Mouse (Mus musculus) erythroblast, embryonic 14.5 days (primary cell): ENCODE results near the gene 1700014D04Rik.

Experiments used
- GATA1 ChIP-seq: IDR thresholded peaks from 2 replicates; pipeline ENCODE4 v1.6.1; 2012; ENCODE audit warnings: low read length, inconsistent platforms, mixed read lengths
- TAL1 ChIP-seq: IDR thresholded peaks from 3 replicates; pipeline ENCODE4 v1.6.1; 2012; ENCODE audit warnings: low read length, inconsistent platforms, mixed read lengths

DNA sequence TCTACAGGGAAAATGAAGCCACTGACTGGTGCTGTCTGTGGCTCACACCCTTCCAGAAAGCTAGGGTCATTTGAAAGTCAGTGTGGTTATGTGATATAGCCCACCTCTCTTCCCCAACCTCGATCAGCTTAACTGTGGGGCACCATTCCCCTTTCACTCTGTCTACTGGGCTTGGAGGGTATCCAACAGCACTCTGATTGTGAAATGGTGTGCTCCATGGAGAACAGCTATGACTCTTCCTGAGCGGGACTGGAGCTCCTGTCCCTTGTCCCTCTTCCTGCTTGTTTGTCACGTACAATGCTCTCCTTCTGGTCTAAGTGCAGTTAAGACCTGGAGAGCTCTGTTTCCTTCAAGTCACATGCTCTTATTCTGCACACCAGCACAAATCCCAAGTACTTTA, 28.6 kb upstream of the 1700014D04Rik start:
- no peak for TF ChIP-seq GATA1
- TF ChIP-seq TAL1 = no peak
